Mouse (Mus musculus) central nervous system, embryonic 18 days (tissue): ENCODE results near the gene 1700014D04Rik. TPM values are rescaled to one million over a fixed set of nuclear protein-coding genes. Genes with fewer than 3 reads are reported as not detected.

Source experiments
- polyA plus RNA-seq: library from polyadenylated mRNA; depleted of rRNA; stranded (reverse); fragments of >200 nt; gene quantifications from 2 replicates; pipeline ENCODE4 v1.2.3, GENCODE M21; 2012; rRNA removed

Gene 1700014D04Rik
- 0.11 and 0.23 TPM in 2 replicates for polyA plus RNA-seq

GRCm38 (mm10) chr13:59746711-59747110 lies at the start of gene 1700014D04Rik:
Gene 1700014D04Rik, minus strand, starts transcription at chr13:59746752.

GRCm38 (mm10) chr13:59782145-59782544 lies 35.6 kb upstream of the 1700014D04Rik start, which contains the start of gene Gm49354:
Gene Gm49354, minus strand, starts transcription at chr13:59782245.

DNA sequence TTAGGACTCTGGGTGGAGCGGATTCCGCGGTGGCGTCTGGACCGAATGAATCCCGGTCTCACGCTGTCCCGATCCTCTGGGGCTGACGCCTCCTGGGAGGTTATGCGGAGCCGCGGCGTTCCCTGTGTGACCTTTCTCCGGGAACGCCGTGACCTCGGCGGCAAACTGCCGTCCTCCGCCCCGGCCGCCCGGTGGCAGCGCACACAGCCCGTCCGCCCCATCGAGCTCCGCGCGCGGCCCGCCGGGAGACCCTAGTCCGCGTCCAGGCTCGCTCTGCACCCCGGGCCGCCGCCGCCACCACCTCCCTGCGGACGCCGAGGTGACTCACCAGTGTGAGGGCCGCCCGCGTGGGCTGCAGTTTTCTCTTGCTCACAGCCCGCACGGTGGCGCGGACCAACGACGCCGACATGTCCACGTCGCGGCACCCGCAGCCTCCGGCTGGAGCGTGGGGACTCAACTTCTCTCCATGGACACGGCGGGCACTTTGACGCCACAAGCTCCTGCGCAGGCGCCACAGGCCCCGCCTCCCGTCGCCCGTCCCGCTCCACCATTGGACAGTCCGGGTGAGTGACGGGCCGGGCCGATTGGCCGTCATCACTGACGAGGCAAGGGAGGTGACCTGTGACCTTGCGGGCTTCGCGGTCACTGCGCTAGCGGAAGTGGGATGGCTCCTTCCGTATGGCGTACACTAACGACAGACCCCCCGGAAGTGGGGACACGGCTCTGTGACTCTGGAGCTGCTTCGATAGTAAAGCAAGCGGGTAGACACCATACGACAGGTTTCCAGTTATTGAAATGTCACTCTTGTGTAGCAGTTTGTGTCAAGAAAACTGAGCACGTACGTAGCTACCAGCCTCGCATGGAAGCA lies 23.0 kb upstream of the 1700014D04Rik start, which contains the start of gene Isca1:
TSS of gene Isca1 (minus strand) at position 515 of the 868 bp plus-strand sequence.

GRCm38 (mm10) chr13:59731652-59732051 lies 14.9 kb downstream of the 1700014D04Rik start, which contains the start of gene Spata31d1d:
Gene Spata31d1d, minus strand, starts transcription at chr13:59731752.

DNA sequence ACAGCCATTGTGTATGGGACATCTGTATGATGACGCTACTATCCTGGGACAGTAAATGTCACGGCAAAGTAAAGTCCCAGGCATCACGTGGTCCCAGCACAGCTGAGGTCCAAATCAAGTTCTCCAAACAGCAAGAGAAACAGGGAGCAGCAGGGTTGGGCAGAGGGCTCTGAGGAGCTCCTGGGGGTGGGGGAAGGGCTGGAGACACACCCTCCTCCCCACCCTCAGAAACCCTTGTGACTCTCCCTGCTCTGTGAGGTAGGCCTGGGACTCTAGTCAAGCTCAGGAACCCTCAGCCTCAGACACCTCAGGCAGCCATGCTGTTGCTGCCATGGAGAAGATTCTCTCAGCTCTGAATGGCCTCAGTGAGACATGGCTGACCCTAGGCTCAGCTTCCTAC lies 34.6 kb downstream of the 1700014D04Rik start, which contains the start of gene Spata31d1b:
TSS of gene Spata31d1b (plus strand) at position 301 of the 400 bp plus-strand sequence.

DNA sequence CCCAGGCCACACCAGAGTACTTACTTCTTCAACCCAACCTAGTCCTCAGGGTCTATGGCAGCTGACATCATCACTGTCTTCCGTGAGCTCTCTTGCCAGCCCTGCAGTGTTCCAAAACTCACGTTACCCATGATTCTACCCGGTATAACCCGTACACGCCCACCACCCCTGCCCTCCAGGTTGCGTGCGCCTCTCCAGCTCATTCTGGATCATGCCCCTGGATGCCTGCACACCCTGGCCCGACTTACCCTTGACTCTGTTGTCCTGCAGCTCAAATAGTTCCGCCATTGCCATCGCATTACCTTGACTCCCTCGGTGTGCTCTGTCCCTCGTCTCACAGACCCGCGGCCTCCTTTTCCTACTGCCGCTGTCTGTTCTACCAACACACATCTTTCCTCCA lies 36.3 kb downstream of the 1700014D04Rik start, which contains the start of gene Spata31d1a:
TSS of gene Spata31d1a (minus strand) at position 101 of the 400 bp plus-strand sequence.

GRCm38 (mm10) chr13:59694008-59694407 lies 52.5 kb downstream of the 1700014D04Rik start, which contains the start of gene 4921517D22Rik:
Gene 4921517D22Rik, minus strand, starts transcription at chr13:59694108.

Other genes with a start within 250 kb of the 1700014D04Rik start
- gene Agtpbp1, start 161.5 kb downstream of the 1700014D04Rik start, polyA plus RNA-seq = 61.7 and 66.3 TPM in 2 replicates
- gene Naa35, start 161.5 kb downstream of the 1700014D04Rik start, polyA plus RNA-seq = 112 and 114 TPM in 2 replicates
- 12.1 and 14.7 TPM in 2 replicates for gene Golm1, start 70.9 kb downstream of the 1700014D04Rik start, polyA plus RNA-seq
- gene 4921517D22Rik, start 52.6 kb downstream of the 1700014D04Rik start, polyA plus RNA-seq = not detected in 2 replicates
- gene Spata31d1a, start 36.4 kb downstream of the 1700014D04Rik start, polyA plus RNA-seq = 0.01 and 0.03 TPM in 2 replicates
- gene Spata31d1b, start 34.5 kb downstream of the 1700014D04Rik start, polyA plus RNA-seq = 0.03 TPM in 2 replicates
- not detected in 2 replicates for gene Spata31d1d, start 15.0 kb downstream of the 1700014D04Rik start, polyA plus RNA-seq
- gene Isca1, start 23.1 kb upstream of the 1700014D04Rik start, polyA plus RNA-seq = 132 and 140 TPM in 2 replicates
- gene Gm49354, start 35.5 kb upstream of the 1700014D04Rik start, polyA plus RNA-seq = 0.76 TPM in 1 of 2 replicates, not detected in the other
- 34.1 and 35.5 TPM in 2 replicates for gene Tut7, start 76.4 kb upstream of the 1700014D04Rik start, polyA plus RNA-seq